Mouse (Mus musculus): ENCODE data around the gene Ankrd27. TPM values are rescaled to one million over a fixed set of nuclear protein-coding genes. Genes with fewer than 3 reads are reported as not detected.

Ankrd27 gene
- total RNA-seq, 2 experiments from 2014 or later, result 30.5 to 32.1 TPM

- DNase-seq (ENCODE audit: low spot score in 2 of 2), result no peak
Observed at GRCm38 (mm10) chr7:35636229-35636628, 50.2 kb downstream of the Ankrd27 start.

GRCm38 (mm10) chr7:35636874-35637273, 50.8 kb downstream of the Ankrd27 start:
- DNase-seq (ENCODE audit: low spot score in 2 of 2), result no peak

- DNase-seq (ENCODE audit: low spot score in 2 of 2), result no peak
Observed at GRCm38 (mm10) chr7:35640072-35640471, 54.0 kb downstream of the Ankrd27 start.

GRCm38 (mm10) chr7:35646317-35647081, 60.5 kb downstream of the Ankrd27 start:
- DNase-seq (ENCODE audit: low spot score in 2 of 2), result no peak

- peak; percentile 97 to 98 for DNase-seq (ENCODE audit: low spot score in 2 of 2)
Observed at GRCm38 (mm10) chr7:35647101-35647698, 61.2 kb downstream of the Ankrd27 start, which contains the start of gene Pdcd5. TSS of gene Pdcd5 (minus strand) at chr7:35647521.

- no peak for DNase-seq (ENCODE audit: low spot score in 2 of 2)
Observed at GRCm38 (mm10) chr7:35648239-35649069, 62.4 kb downstream of the Ankrd27 start.

GRCm38 (mm10) chr7:35649071-35649470, 63.0 kb downstream of the Ankrd27 start:
- DNase-seq (ENCODE audit: low spot score in 2 of 2), result peak in 1 of 2 experiments; percentile 36

GRCm38 (mm10) chr7:35650716-35651410, 64.8 kb downstream of the Ankrd27 start:
- DNase-seq (ENCODE audit: low spot score in 2 of 2), result peak in 1 of 2 experiments; percentile 35

- no peak for DNase-seq (ENCODE audit: low spot score in 2 of 2)
Observed at GRCm38 (mm10) chr7:35651583-35652270, 65.7 kb downstream of the Ankrd27 start.

GRCm38 (mm10) chr7:35657829-35658228, 71.8 kb downstream of the Ankrd27 start:
- DNase-seq (ENCODE audit: low spot score in 2 of 2), result no peak

- no peak for DNase-seq (ENCODE audit: low spot score in 2 of 2)
Observed at GRCm38 (mm10) chr7:35659173-35659572, 73.1 kb downstream of the Ankrd27 start.

- DNase-seq (ENCODE audit: low spot score in 2 of 2), result no peak
Observed at GRCm38 (mm10) chr7:35663790-35664376, 77.8 kb downstream of the Ankrd27 start.

GRCm38 (mm10) chr7:35668066-35669041, 82.3 kb downstream of the Ankrd27 start:
- DNase-seq (ENCODE audit: low spot score in 2 of 2), result no peak

- DNase-seq (ENCODE audit: low spot score in 2 of 2), result no peak
Observed at GRCm38 (mm10) chr7:35678976-35679375, 92.9 kb downstream of the Ankrd27 start.

GRCm38 (mm10) chr7:35681559-35681958, 95.5 kb downstream of the Ankrd27 start:
- no peak for DNase-seq (ENCODE audit: low spot score in 2 of 2)

- no peak for DNase-seq (ENCODE audit: low spot score in 2 of 2)
Observed at GRCm38 (mm10) chr7:35683409-35684122, 97.5 kb downstream of the Ankrd27 start.

- DNase-seq (ENCODE audit: low spot score in 2 of 2), result peak in 1 of 2 experiments; percentile 39
Observed at GRCm38 (mm10) chr7:35686216-35686615, 100.2 kb downstream of the Ankrd27 start.

GRCm38 (mm10) chr7:35686756-35687155, 100.7 kb downstream of the Ankrd27 start:
- peak; percentile 42 to 67 for DNase-seq (ENCODE audit: low spot score in 2 of 2)

Data from gastrocnemius, postnatal 4 days (tissue).